8 mouse cellular contexts compared by ENCODE assay signal in genomic region chr6:120193174-120193573, GRCm38 (mm10).
DNase-seq lines count a peak whose midpoint lies in the region; ATAC-seq and TF ChIP-seq lines count a peak whose summit lies in the region.

No protein-coding gene starts in this region.

- no peaks in the 10 kb centered on the region for H3K9me3 ChIP-seq in CH12.LX (replicated peaks; ENCODE audit: low read length)
- no peaks in the 10 kb centered on the region for H3K9me3 ChIP-seq in liver, postnatal 0 days (ENCODE audit: low read length)

- 0 out of 2 replicates have a peak, but pooled peaks have one; percentile 21 for TF ChIP-seq POLR2A in CH12.LX (IDR thresholded peaks at IDR 0.05; ENCODE audit: low read depth, low read length)
- no peak for TF ChIP-seq POLR2A in cortical plate, adult 2 months (IDR thresholded peaks at IDR 0.05; ENCODE audit: extremely low read depth, insufficient read depth, low read length)
- TF ChIP-seq POLR2A in heart, adult 2 months (IDR thresholded peaks at IDR 0.05; ENCODE audit: insufficient read depth, low read depth, low read length), result no peak

- peak; percentile 84 for ATAC-seq in activated CD4-positive, CD25-positive, alpha-beta regulatory T cell, adult 4 months
- peak; percentile 68 for ATAC-seq in liver, postnatal 0 days

- peak; percentile 57 to 99 for TF ChIP-seq CTCF in CH12.LX (conservative IDR thresholded peaks at IDR 0.05 in 1 of 2, IDR thresholded peaks at IDR 0.05 in 1 of 2; ENCODE audit: low read depth in 2 of 2, low read length in 2 of 2)
- TF ChIP-seq CTCF in cortical plate, adult 2 months (IDR thresholded peaks at IDR 0.05; ENCODE audit: extremely low read depth, insufficient read depth, low read length), result peak; percentile 94
- peak; percentile 95 for TF ChIP-seq CTCF in heart, adult 2 months (IDR thresholded peaks at IDR 0.05)
- TF ChIP-seq CTCF in liver, postnatal 0 days (IDR thresholded peaks at IDR 0.05; ENCODE audit: low read depth), result peak; percentile 99

- no peaks in the 10 kb centered on the region for H3K27me3 ChIP-seq in CH12.LX (replicated peaks)
- H3K27me3 ChIP-seq in heart, adult 2 months (ENCODE audit: control insufficient read depth, insufficient read depth, low read length), result no peaks in the 10 kb centered on the region
- H3K27me3 ChIP-seq in liver, postnatal 0 days (ENCODE audit: insufficient read depth, low read length), result no peaks in the 10 kb centered on the region

- H3K4me3 ChIP-seq in CH12.LX (replicated peaks in 1 of 3; ENCODE audit: low read depth in 2 of 3, low read length in 2 of 3, poor library complexity in 1 of 3), result peak overlapping the region in 1 of 3 experiments; percentile 25
- H3K4me3 ChIP-seq in cortical plate, adult 2 months (ENCODE audit: insufficient read depth, low read length), result no peak overlapping the region
- no peak overlapping the region for H3K4me3 ChIP-seq in heart, adult 2 months
- H3K4me3 ChIP-seq in liver, postnatal 0 days (ENCODE audit: low read depth, low read length), result no peak overlapping the region

- in situ Hi-C loops in CH12.LX (cut with MboI; ENCODE audit: low pct_ligation_motif_present, low pct_unique_long_range_greater_than_20kb, low sequenced_read_pairs), result loop anchor here (10.0 kb wide), 3 partner anchors 278 to 708 kb away; no protein-coding TSS in a partner anchor

- H3K36me3 ChIP-seq in CH12.LX (replicated peaks in 1 of 2; ENCODE audit: control insufficient read depth in 1 of 2, insufficient read depth in 1 of 2, low read length in 1 of 2), result no peaks in the 10 kb centered on the region
- no peaks in the 10 kb centered on the region for H3K36me3 ChIP-seq in heart, adult 2 months (ENCODE audit: control insufficient read depth, insufficient read depth, low read length)
- no peaks in the 10 kb centered on the region for H3K36me3 ChIP-seq in liver, postnatal 0 days (replicated peaks; ENCODE audit: insufficient read depth, low read length)

- no peaks in the 10 kb centered on the region for H3K79me2 ChIP-seq in CH12.LX (replicated peaks; ENCODE audit: control insufficient read depth, extremely low read depth, insufficient read depth, poor library complexity, severe bottlenecking)
- H3K79me2 ChIP-seq in heart, adult 2 months (replicated peaks; ENCODE audit: control insufficient read depth, insufficient read depth, low read length), result no peaks in the 10 kb centered on the region

- peak; percentile 100 for TF ChIP-seq RAD21 in CH12.LX (IDR thresholded peaks at IDR 0.05; ENCODE audit: low read depth, low read length)

- TF ChIP-seq EP300 in CH12.LX (IDR thresholded peaks at IDR 0.05; ENCODE audit: low read length), result peak; percentile 64
- TF ChIP-seq EP300 in heart, adult 2 months (IDR thresholded peaks at IDR 0.05; ENCODE audit: insufficient read depth, low read depth, low read length), result peak; percentile 96
- TF ChIP-seq EP300 in liver, postnatal 0 days (IDR thresholded peaks at IDR 0.05; ENCODE audit: low read depth), result peak; percentile 26; the same call in 1 of the 2 replicates

- DNase-seq in CH12.LX (ENCODE audit: extremely low read depth), result peak; percentile 96
- DNase-seq in heart, adult 2 months, result peak; percentile 88 to 89
- DNase-seq in large intestine, adult 2 months (ENCODE audit: low read depth, low spot score), result peak; percentile 78
- peak; percentile 90 for DNase-seq in liver, postnatal 0 days
- DNase-seq in retina, postnatal 7 days (ENCODE audit: low read depth, low spot score), result peak; percentile 30
- DNase-seq in urinary bladder, postnatal 14 days (ENCODE audit: low spot score), result peak; percentile 86

- peak overlapping the region; percentile 58 for H3K9ac ChIP-seq in CH12.LX (ENCODE audit: insufficient read depth, low read depth)
- no peak overlapping the region for H3K9ac ChIP-seq in heart, adult 2 months (ENCODE audit: low read depth, low read length)
- H3K9ac ChIP-seq in liver, postnatal 0 days (replicated peaks), result no peak overlapping the region; the same call in 1 of the 2 replicates

- dilution Hi-C loops in CH12.LX (cut with MboI; ENCODE audit: extremely low pct_ligation_motif_present, extremely low pct_unique_long_range_greater_than_20kb, low sequenced_read_pairs), result no loop called here

- peak overlapping the region; percentile 60 for H3K27ac ChIP-seq in CH12.LX (ENCODE audit: insufficient read depth, low read depth)
- H3K27ac ChIP-seq in cortical plate, adult 2 months (ENCODE audit: insufficient read depth, low read length), result no peak overlapping the region
- H3K27ac ChIP-seq in heart, adult 2 months, result peak overlapping the region; percentile 70
- no peak overlapping the region for H3K27ac ChIP-seq in liver, postnatal 0 days (ENCODE audit: low read depth)

- H3K4me2 ChIP-seq in CH12.LX (ENCODE audit: insufficient read depth, low read depth, poor library complexity, severe bottlenecking), result peak overlapping the region; percentile 89
- 0 out of 2 replicates have a peak overlapping the region, but pooled peaks have one; percentile 29 for H3K4me2 ChIP-seq in liver, postnatal 0 days (ENCODE audit: low read depth, low read length)

- H3K4me1 ChIP-seq in CH12.LX (ENCODE audit: control insufficient read depth in 1 of 2, insufficient read depth in 2 of 2), result peaks cover 31 to 73% of the 10 kb centered on the region in 2 experiments
- H3K4me1 ChIP-seq in cortical plate, adult 2 months (ENCODE audit: control insufficient read depth, insufficient read depth, low read length), result no peaks in the 10 kb centered on the region
- peaks cover 24% of the 10 kb centered on the region for H3K4me1 ChIP-seq in heart, adult 2 months (ENCODE audit: control insufficient read depth, insufficient read depth, low read length)
- H3K4me1 ChIP-seq in liver, postnatal 0 days (ENCODE audit: insufficient read depth), result peaks cover 38% of the 10 kb centered on the region

- intact Hi-C loops in heart, adult 2 months (cut with DNase I), result loop anchor here (1.0 kb wide), 2 partner anchors 154 to 192 kb away; no protein-coding TSS in a partner anchor

- 11% methylated on average over 5 of the region's 5 CpGs for WGBS in heart, adult 2 months
- 6% methylated on average over 5 of the region's 5 CpGs for WGBS in large intestine, adult 2 months
- WGBS in liver, postnatal 0 days (ENCODE audit: insufficient replicate concordance), result 7% methylated on average over 5 of the region's 5 CpGs

TF ChIP-seq in CH12.LX, 34 proteins besides CTCF, POLR2A, EP300 and RAD21:
- TF ChIP-seq JUN (IDR thresholded peaks at IDR 0.05; ENCODE audit: insufficient read depth, low read depth, low read length), result 0 out of 2 replicates have a peak, but pooled peaks have one; percentile 7
- TF ChIP-seq PAX5 (IDR thresholded peaks at IDR 0.05; ENCODE audit: low read length), result no peak
- 0 out of 2 replicates have a peak, but pooled peaks have one; percentile 48 for TF ChIP-seq HCFC1 (IDR thresholded peaks at IDR 0.05; ENCODE audit: low read depth, low read length)
- peak; percentile 91 for TF ChIP-seq MEF2A (IDR thresholded peaks at IDR 0.05; ENCODE audit: borderline replicate concordance, low read depth, low read length)
- peak; percentile 98 for TF ChIP-seq ZC3H11A (IDR thresholded peaks at IDR 0.05; ENCODE audit: low read depth, low read length)
- peak; percentile 56; the same call in 1 of the 2 replicates for TF ChIP-seq ELF1 (IDR thresholded peaks at IDR 0.05; ENCODE audit: low read depth, low read length)
- TF ChIP-seq IRF4 (IDR thresholded peaks at IDR 0.05; ENCODE audit: low read depth, low read length), result peak; percentile 72
- peak; percentile 66; the same call in 1 of the 2 replicates for TF ChIP-seq ETS1 (conservative IDR thresholded peaks at IDR 0.05; ENCODE audit: low read depth, low read length)
- no peak for TF ChIP-seq GABPA (IDR thresholded peaks at IDR 0.05; ENCODE audit: insufficient replicate concordance, low read depth, low read length)
- no peak for TF ChIP-seq CHD2 (IDR thresholded peaks at IDR 0.05; ENCODE audit: low read length)
- TF ChIP-seq NELFE (IDR thresholded peaks at IDR 0.05; ENCODE audit: low read depth, low read length), result peak; percentile 44; the same call in 1 of the 2 replicates
- 0 out of 2 replicates have a peak, but pooled peaks have one; percentile 24 for TF ChIP-seq CHD1 (IDR thresholded peaks at IDR 0.05; ENCODE audit: low read depth, low read length)
- peak; percentile 74 for TF ChIP-seq TCF12 (IDR thresholded peaks at IDR 0.05; ENCODE audit: low read depth, low read length)
- no peak for TF ChIP-seq ZMIZ1 (IDR thresholded peaks at IDR 0.05; ENCODE audit: low read depth, low read length)
- peak; percentile 89 for TF ChIP-seq MYC (IDR thresholded peaks at IDR 0.05; ENCODE audit: low read depth, low read length)
- peak; percentile 46 for TF ChIP-seq BHLHE40 (IDR thresholded peaks at IDR 0.05; ENCODE audit: low read depth, low read length)
- TF ChIP-seq USF1 (IDR thresholded peaks at IDR 0.05; ENCODE audit: low read depth, low read length), result peak; percentile 20
- TF ChIP-seq ZNF384 (IDR thresholded peaks at IDR 0.05; ENCODE audit: low read depth, low read length), result peak; percentile 55
- TF ChIP-seq MXI1 (IDR thresholded peaks at IDR 0.05; ENCODE audit: low read depth, low read length), result no peak
- TF ChIP-seq SIN3A (IDR thresholded peaks at IDR 0.05; ENCODE audit: low read length), result peak; percentile 95
- TF ChIP-seq SMC3 (IDR thresholded peaks at IDR 0.05; ENCODE audit: low read depth, low read length), result peak; percentile 100
- peak; percentile 93 for TF ChIP-seq MAX (IDR thresholded peaks at IDR 0.05; ENCODE audit: low read length)
- 0 out of 2 replicates have a peak, but pooled peaks have one; percentile 10 for TF ChIP-seq TBP (conservative IDR thresholded peaks at IDR 0.05; ENCODE audit: low read depth, low read length)
- no peak for TF ChIP-seq KAT2A (IDR thresholded peaks at IDR 0.05; ENCODE audit: insufficient replicate concordance, low read length)
- 0 out of 2 replicates have a peak, but pooled peaks have one; percentile 31 for TF ChIP-seq JUND (conservative IDR thresholded peaks at IDR 0.05; ENCODE audit: low read depth, low read length)
TF ChIP-seq in CH12.LX: peak in this region for 19.

Comparison
In these comparisons a context has a peak if more than half of its experiments do, and no peak if none do; other contexts are left out.
1. DNase-seq: peak in every context shown above with its lines; median percentile 96 in CH12.LX; 90 in liver, postnatal 0 days; 88 in heart, adult 2 months; 86 in urinary bladder, postnatal 14 days; 78 in large intestine, adult 2 months; 30 in retina, postnatal 7 days.
2. H3K27ac ChIP-seq: peak in CH12.LX (single experiment) and heart, adult 2 months (single experiment); none in cortical plate, adult 2 months (single experiment) and liver, postnatal 0 days (single experiment).
3. Peak in every context shown above with its lines, with median percentiles within 50 percentile points of each other: CTCF ChIP-seq.